Mouse (Mus musculus) brain, embryonic 14.5 days (tissue): ENCODE measurements around the gene 1700016C15Rik.

Source experiments
- CTCF ChIP-seq: fragments of 200-500 bp; IDR thresholded peaks from 2 replicates; pipeline ENCODE4 v1.5.1; 2012; ENCODE audit warnings: inconsistent platforms, mild to moderate bottlenecking, moderate library complexity, borderline replicate concordance; ENCODE audit not compliant: insufficient read depth, insufficient read length; ENCODE audit errors: extremely low read depth
- POLR2A ChIP-seq: fragments of 200-500 bp; IDR thresholded peaks from 2 replicates; pipeline ENCODE4 v1.6.1; 2012; ENCODE audit warnings: mild to moderate bottlenecking, inconsistent platforms, borderline replicate concordance; ENCODE audit not compliant: poor library complexity, insufficient read depth, insufficient read length, severe bottlenecking; ENCODE audit errors: extremely low read depth

- TF ChIP-seq POLR2A: no peak
- TF ChIP-seq CTCF: no peak
These were observed 1.6 kb upstream of the 1700016C15Rik start for GRCm38 (mm10) chr1:177727883-177728525.
